Comparison of ENCODE assay signal across 18 mouse cellular contexts in genomic region chr2:52006380-52006779, GRCm38 (mm10). TPM values are rescaled to one million over a fixed set of nuclear protein-coding genes. Genes with fewer than 3 reads are reported as not detected.
A peak's percentile ranks its signal among the peaks of the same experiment; 100 is the strongest.
DNase-seq lines count a peak whose midpoint lies in the region; ATAC-seq and TF ChIP-seq lines count a peak whose summit lies in the region.
"Had no signal": no experiment of that assay in that cellular context is flagged by ENCODE, and none has a peak within 500 bp of the region (broad histone marks: within the 10 kb centered on the region; RNA-seq: fewer than 3 reads in every experiment).

No protein-coding gene starts in this region.

- H3K9me3 ChIP-seq in intestine, postnatal 0 days (ENCODE audit: control insufficient read depth) = no peaks in the 10 kb centered on the region
- H3K9me3 ChIP-seq: neural tube, embryonic 13.5 days had no signal

- no peak for TF ChIP-seq CTCF in embryonic fibroblast, embryonic 13.5 days (IDR thresholded peaks at IDR 0.05; ENCODE audit: borderline replicate concordance, insufficient read depth, low read length)
- no peak for TF ChIP-seq CTCF in intestine, postnatal 0 days (IDR thresholded peaks at IDR 0.05; ENCODE audit: low read depth)

- H3K9ac ChIP-seq in intestine, postnatal 0 days (ENCODE audit: low read depth, low read length) = no peak overlapping the region
- H3K9ac ChIP-seq: liver, embryonic 14.5 days; neural tube, embryonic 13.5 days had no signal

- WGBS in intestine, postnatal 0 days = 67% methylated on average over 3 of the region's 3 CpGs

- peaks cover 8% of the 10 kb centered on the region; the same call in 1 of the 2 replicates for H3K4me1 ChIP-seq in embryonic fibroblast, embryonic 13.5 days (ENCODE audit: control insufficient read depth, insufficient read depth, low read length)
- no peaks in the 10 kb centered on the region for H3K4me1 ChIP-seq in intestine, postnatal 0 days (replicated peaks; ENCODE audit: control insufficient read depth, insufficient read depth, low read length)
- H3K4me1 ChIP-seq: neural tube, embryonic 13.5 days had no signal

- no peaks in the 10 kb centered on the region for H3K27me3 ChIP-seq in intestine, postnatal 0 days (replicated peaks; ENCODE audit: control insufficient read depth, insufficient read depth, low read length)
- H3K27me3 ChIP-seq: neural tube, embryonic 13.5 days had no signal

- H3K4me3 ChIP-seq in embryonic fibroblast, embryonic 13.5 days (ENCODE audit: insufficient read depth, low read length) = no peak overlapping the region
- no peak overlapping the region for H3K4me3 ChIP-seq in intestine, postnatal 0 days (ENCODE audit: low read depth, low read length)
- H3K4me3 ChIP-seq: erythroblast, embryonic 14.5 days; neural tube, embryonic 13.5 days had no signal

- no peak for TF ChIP-seq POLR2A in embryonic fibroblast, embryonic 13.5 days (IDR thresholded peaks at IDR 0.05; ENCODE audit: low read depth, low read length)

- H3K4me2 ChIP-seq in intestine, postnatal 0 days (replicated peaks; ENCODE audit: low read depth) = no peak overlapping the region
- H3K4me2 ChIP-seq: neural tube, embryonic 13.5 days had no signal

- H3K36me3 ChIP-seq in intestine, postnatal 0 days (ENCODE audit: control insufficient read depth, insufficient read depth) = no peaks in the 10 kb centered on the region
- H3K36me3 ChIP-seq: neural tube, embryonic 13.5 days had no signal

- peak overlapping the region; percentile 23; the same call in 1 of the 2 replicates for H3K27ac ChIP-seq in embryonic fibroblast, embryonic 13.5 days (ENCODE audit: insufficient read depth, low read length)
- no peak overlapping the region for H3K27ac ChIP-seq in intestine, postnatal 0 days (ENCODE audit: low read depth, low read length)
- H3K27ac ChIP-seq: liver, embryonic 14.5 days; neural tube, embryonic 13.5 days had no signal

- no peak for ATAC-seq in intestine, postnatal 0 days
- ATAC-seq: CD4-positive, CD25-positive, alpha-beta regulatory T cell, adult 4 months; hindbrain, embryonic 16.5 days had no signal

- peak; percentile 18 to 52 for DNase-seq in heart, adult 18-20 months
- no peak for DNase-seq in heart, postnatal 4 days
- DNase-seq in 3134 (ENCODE audit: extremely low read depth, insufficient read length, low spot score) (peak; percentile 15), NIH3T3 (ENCODE audit: low read depth) (peak; percentile 96)
- no peak for DNase-seq in cerebellum, adult 11-12 months
- no peak for DNase-seq in left cerebral cortex, adult 8-10 months (ENCODE audit: low spot score in 2 of 2)
- DNase-seq: cerebellum, postnatal 25 days; kidney, adult 8-10 months; left cerebral cortex, postnatal 4 days; right cerebral cortex, postnatal 4 days had no signal

RNA-seq across cellular contexts. Expression of gene Tnfaip6, which starts 31.4 kb away (rescaled TPM):
- total RNA-seq in heart, adult 18-20 months (2021) = under 1 TPM; 0.45 to 0.59 TPM
- 1 to 10 TPM; 4.2 to 4.4 TPM for total RNA-seq in heart, postnatal 4 days (2021)
- 13.0 and 21.6 TPM in 2 replicates for polyA plus RNA-seq in embryonic fibroblast, embryonic 13.5 days (2011; ENCODE audit: insufficient read length, low read depth, missing spikeins)
- 1.7 and 2.4 TPM in 2 replicates for polyA plus RNA-seq in intestine, postnatal 0 days (2015; fragmentation: Nextera tagmentation; extraction: Ambion mirVana)
- 10 to 100 TPM; 10.8 to 13.1 (median 11.9) TPM for total RNA-seq in left cerebral cortex, adult 8-10 months (2022)
- total RNA-seq: MEL had no signal
- polyA plus RNA-seq: CD4-positive, CD25-positive, alpha-beta regulatory T cell, adult 4 months; erythroblast, embryonic 14.5 days had no signal

RNA-seq across cellular contexts. Expression of gene Nmi, which starts 33.1 kb away (rescaled TPM):
- 1 to 10 TPM; 7.1 to 7.9 TPM for total RNA-seq in heart, adult 18-20 months (2021)
- 1 to 10 TPM; 7.0 to 7.5 TPM for total RNA-seq in heart, postnatal 4 days (2021)
- 9.6 and 14.3 TPM in 2 replicates for polyA plus RNA-seq in embryonic fibroblast, embryonic 13.5 days (2011; ENCODE audit: insufficient read length, low read depth, missing spikeins)
- 84.6 and 86.7 TPM in 2 replicates for polyA plus RNA-seq in intestine, postnatal 0 days (2015; fragmentation: Nextera tagmentation; extraction: Ambion mirVana)
- 1 to 10 TPM; 3.1 to 3.6 (median 3.2) TPM for total RNA-seq in left cerebral cortex, adult 8-10 months (2022)
- polyA plus RNA-seq: erythroblast, embryonic 14.5 days had no signal

Comparison
In these comparisons a context has a peak if more than half of its experiments do, and no peak if none do; other contexts are left out.
1. DNase-seq: peak in heart, adult 18-20 months (2 of 2), 3134 (single experiment) and NIH3T3 (single experiment); none in heart, postnatal 4 days (single experiment), cerebellum, adult 11-12 months (single experiment) and left cerebral cortex, adult 8-10 months (0 of 2).